Mouse (Mus musculus): ENCODE results near the gene Klf7.

DNA sequence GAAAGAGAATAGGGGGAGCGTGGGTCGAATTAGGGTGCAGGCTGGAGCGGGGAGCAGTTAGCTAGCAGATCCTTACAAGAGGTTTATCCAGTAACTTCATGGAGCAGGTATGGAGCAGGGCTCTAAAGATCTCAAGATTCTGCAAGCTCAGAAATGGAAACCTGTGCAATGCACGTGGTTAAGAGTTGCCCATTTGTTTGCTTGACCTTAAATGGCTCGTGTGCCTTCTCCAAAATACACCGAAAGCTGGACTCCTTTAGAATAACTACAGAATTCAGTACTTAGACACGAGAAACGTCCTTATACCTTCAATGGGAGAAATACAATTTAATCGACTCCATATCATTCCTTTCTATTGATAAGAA is 366 bp upstream of the Klf7 start:
- TF ChIP-seq EP300 (IDR thresholded peaks at IDR 0.05; ENCODE audit: low read depth in 1 of 2, low read length in 2 of 2) (no peak), SIN3A (IDR thresholded peaks at IDR 0.05; ENCODE audit: low read length) (no peak), CTCF (IDR thresholded peaks at IDR 0.05 in 2 of 3, conservative IDR thresholded peaks at IDR 0.05 in 1 of 3; ENCODE audit: control insufficient read depth in 1 of 3, insufficient read depth in 1 of 3, low read depth in 2 of 3, low read length in 3 of 3, poor library complexity in 1 of 3, severe bottlenecking in 1 of 3) (no peak), GABPA (IDR thresholded peaks at IDR 0.05; ENCODE audit: low read depth, low read length) (no peak)

All from MEL (cell line).